Mouse (Mus musculus) cerebellum, adult 11-12 months (tissue): ENCODE data around the gene Lamb1.

Source experiments
- DNase-seq: peaks from one replicate; pipeline ENCODE4 v3.0.0; 2022

Lamb1 gene

DNA sequence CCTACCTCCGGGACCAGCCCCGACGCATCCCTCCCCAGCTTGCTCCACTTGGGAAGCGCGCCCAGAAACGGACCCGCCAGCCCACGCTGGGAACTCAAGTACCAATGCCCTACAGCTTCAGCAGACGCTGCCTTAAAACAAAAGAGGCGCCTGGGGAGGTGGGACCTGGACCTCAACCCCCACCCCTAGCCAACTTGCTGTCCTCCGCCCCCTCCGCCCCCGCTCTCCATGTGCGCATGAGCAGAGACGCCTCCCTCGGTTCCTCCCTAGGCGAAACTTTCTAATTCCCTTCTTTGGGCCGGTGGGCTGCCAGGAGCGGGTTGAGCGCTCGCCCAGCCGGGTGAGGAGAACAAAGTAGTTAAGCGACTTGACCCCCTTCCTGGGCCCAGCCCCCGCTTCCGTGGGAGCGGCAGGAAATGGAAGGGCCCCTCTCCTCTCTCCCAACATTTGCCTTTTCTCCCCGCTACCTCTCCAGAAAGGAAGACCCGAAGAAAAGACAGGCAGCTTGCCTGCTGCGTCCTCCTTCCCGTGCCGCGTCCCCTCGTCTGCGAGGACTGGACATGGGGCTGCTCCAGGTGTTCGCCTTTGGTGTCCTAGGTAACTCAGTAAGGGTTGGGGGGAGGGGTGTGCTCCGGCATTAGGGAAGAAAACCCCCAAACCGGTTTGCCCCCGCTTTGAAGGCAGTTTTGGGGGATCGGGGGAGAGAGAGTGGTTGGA lies at the start of gene Lamb1:
Gene Lamb1, plus strand, starts transcription at position 230 of the 717 bp plus-strand sequence.
- no peak for DNase-seq

DNA sequence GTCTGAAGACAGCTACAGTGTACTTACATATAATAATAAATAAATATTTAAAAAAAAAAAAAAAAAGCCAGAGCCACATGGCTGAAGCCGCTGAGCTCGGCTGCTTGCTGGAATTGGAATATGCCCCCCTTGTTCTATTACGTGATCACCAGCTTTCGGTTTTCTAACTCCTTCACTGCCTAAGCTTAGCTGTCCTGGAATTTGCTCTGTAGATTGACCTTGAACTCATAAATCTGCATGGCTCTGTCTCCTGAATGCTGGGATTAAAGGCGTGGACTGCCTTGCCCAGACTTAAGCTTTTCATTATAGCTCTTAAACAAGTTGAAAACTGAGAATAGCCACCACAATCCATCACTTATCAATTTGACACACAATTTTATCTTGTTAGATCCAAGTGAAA lies 47.8 kb upstream of the Lamb1 start:
- DNase-seq, result no peak

DNA sequence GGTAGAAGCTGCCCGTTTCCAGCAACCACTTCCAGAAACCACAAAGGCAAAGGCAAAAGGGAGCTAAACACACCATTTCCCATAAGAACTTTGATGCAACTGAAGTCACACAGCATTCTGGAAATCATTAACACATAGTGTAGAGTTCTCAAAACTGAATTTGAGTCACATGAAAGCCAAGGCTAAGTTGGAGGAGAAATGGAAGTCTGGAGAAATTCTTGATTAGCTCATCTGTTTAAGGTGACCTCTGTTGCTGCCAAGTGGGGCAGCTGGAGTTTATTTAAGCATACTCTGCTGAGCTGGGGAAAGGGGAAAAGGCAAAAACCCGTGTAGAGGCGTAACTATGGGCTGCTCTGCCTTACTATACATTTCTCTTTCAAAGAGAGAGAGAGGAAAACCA lies 46.3 kb upstream of the Lamb1 start:
- no peak for DNase-seq

DNA sequence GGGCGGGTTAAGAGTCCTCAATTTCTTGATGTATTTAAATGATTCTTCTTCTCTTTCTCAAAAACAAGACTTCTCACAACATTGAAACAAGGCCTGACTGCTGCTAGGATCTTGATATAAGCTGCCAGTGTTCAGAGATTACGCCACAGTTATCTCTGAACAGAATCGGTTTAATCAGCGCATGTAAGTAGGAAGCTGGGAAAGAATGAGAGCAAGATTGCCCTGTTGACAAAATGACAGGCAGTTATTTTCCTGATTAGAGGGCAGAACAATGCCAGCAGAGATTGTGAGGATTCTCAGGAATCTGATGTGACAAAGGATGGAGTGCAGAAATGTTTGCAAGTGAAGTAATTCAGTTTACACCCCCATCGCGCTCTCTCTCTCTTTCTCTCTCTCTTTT lies 43.5 kb upstream of the Lamb1 start:
- DNase-seq, result no peak

DNA sequence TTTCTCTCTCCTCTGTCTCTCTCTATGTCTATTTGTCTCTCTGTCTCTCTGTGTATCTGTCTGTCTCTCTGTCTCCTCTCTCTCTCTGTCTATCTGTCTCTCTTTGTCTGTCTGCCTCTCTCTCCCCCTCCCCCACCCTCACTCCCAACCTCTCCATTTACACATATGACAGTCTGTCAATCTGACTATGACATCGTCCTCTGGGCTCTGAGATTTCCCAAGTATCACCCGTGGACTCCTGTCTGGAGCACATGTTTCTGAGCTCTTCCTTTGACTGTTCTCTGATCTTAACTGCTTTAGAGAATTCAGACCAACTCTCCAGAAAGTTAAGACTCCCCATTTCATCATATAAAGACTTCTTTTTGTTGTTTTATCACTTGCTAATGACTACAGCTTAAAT lies 42.8 kb upstream of the Lamb1 start:
- DNase-seq, result no peak

DNA sequence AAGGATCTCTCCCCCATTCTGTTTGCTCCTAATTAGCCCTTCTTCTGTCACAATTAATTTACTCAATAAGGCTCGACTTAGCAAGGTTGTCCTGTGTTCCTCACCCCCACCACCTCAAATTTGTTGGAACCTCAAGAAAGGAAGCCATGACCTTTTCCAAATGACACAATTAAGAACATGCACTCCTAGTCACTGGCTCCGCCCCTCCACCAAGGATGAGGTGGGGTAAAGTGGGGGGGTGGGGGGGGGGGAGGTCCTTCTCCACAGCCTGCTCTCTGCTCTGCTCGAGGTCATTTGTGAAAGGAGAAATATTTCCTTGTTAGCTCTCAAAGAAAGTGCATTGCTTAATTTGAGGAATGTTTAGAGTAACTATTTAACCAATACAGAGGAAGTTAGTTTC lies 42.3 kb upstream of the Lamb1 start:
- DNase-seq, result no peak

DNA sequence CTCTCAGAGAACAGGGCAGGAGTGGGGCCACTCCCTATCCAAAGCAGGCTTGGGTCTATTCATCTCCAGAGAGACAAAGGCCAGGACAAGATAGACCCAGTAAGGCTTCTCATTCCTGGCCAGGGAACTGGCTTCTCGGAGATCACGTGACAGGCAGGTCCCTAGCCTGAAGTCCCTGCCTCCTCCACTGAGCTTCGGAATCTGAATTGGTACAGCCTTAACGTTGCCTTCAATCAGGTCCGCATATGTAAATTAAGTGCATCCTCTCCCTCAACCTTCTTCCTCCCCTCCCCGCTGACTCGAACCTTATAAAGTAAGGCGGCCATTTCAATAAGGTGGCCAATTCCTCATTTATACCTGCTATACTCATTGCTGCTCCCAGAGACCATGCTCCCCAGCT lies 39.6 kb upstream of the Lamb1 start:
- no peak for DNase-seq

DNA sequence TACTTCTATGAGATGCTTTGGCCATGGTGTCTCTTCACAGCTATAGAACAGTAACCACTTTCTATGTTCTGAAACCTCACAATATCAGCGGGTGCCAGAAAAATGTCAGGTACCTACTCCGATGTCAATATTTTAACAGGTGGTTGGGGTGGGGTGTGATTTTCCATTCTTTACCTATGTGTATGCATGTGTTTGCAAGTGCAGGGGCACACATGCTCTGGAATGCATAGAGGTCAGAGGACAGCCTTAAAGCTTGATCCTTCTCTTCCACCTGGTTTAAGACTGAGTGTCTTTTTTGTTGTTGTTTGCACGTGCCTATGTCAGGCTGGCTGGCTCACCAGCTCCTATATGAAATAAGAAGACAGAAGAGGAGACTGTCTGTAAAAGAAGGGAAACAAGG lies 37.9 kb upstream of the Lamb1 start:
- DNase-seq, result no peak

DNA sequence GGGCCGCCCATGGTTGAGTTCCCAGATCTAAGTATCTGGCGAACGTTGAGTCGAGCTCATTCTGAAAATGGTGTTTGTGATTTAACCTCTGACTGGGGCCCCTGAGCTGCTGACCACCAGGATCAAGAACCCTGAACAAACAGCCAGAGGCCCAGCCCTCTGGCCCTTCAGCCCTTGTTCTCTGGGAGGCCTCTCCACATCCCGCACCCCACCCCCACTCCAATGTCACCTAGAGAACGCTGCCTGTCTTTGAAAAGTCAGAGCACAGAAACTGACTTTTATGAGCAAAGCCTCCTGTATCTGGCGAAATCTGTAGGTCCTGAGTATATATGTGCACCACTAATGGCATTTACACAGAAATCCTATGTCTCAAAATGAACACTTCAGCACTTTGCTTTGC lies 36.2 kb upstream of the Lamb1 start:
- DNase-seq, result no peak

DNA sequence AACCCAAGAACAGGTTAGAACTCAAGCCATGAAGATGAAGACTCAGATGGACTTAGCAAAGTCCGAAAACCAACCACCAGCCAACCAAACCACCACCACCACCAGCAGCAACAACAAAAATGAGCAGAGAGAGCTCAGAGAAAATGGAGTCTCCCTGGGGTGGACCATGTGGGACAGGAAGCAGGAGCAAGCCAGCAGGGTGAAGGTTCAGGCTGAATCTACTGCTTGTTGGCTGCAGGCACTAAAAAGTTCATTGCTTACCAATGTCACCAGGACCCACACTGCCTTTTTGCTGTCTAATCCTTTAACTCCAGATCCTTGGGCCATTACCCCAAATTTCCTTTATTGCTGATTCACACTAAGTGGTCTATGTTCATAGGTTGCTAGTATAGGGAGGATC lies 32.4 kb upstream of the Lamb1 start:
- DNase-seq, result no peak

DNA sequence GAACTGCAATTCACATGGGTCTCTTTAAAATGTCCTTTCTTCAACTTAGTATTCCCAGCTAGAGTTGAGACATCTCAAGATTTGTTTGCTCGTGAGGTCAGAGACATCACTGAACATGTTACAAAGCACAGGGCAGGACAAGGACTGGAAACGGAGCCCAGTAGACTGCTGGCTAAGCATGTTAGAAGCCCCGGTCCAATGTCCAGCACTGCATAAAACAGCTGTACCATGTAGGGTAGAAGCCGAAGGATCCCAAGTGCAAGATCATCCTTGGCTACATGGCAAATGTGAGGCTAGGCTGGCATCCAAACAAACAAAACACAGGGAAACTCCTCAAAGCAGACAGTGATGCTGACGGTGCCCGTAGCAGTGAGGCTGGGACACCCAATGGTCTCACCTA lies 30.0 kb upstream of the Lamb1 start:
- no peak for DNase-seq

DNA sequence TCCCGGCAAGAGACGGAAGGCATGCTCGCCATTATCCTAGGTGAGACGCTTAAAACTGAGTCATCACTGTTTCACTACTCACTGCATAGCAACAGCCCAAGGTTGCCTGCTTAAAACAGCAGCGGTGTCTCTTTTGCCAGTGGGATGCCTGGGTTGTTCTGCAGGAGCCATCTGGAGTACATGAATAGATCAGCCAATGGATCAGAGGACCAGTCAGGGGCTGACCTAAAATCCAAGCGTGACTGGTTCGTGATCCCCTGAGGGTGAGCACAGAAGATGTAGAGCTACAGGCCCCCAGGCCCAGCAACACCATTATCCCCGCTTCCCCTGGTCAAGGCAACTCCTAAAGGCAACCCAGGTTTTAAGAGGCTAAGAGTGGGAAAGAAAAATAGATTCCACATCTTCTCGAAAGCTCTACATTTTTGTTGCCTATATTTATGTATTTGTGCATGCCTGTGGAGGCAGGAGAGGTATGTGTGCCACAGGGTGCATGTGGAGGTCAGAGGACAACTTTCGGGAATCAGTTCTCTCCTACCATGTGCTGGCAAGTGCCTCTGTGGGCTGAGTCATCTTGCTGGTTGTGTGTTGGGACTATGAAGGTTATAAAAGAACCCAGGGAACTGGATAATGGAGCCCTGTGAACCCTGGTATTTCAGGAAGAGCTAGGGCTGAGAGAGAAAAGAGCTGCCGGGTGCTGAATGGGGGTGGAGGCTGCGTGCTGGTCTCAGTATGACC lies 28.0 kb upstream of the Lamb1 start:
- peak; percentile 14 for DNase-seq

DNA sequence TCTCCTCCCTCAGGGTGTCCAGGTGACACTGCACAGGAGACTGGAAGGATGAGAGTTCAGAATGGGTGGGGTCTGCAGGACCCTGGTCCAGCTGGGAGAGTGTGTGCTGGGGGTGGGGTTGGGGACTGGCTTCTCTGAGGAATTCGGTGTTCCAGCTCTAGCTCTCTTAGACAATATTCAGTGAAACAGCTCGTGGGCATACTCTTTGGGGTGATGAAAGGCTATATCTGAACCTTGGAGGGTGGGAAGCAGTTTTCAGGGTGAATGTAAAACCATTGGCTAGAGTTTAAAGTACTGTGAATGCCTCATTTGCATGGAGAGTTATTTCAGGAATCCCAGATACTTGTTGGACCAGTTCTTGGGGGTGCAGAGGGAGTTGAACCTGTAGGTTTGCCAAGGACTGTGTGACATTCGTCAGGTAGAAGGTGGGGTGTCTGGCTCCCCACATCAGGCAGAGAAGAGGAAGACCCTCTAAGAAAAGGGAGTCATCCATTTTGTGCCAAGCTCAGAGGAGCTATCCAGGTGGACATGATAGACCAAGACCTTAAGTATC lies 25.9 kb upstream of the Lamb1 start:
- DNase-seq, result no peak

DNA sequence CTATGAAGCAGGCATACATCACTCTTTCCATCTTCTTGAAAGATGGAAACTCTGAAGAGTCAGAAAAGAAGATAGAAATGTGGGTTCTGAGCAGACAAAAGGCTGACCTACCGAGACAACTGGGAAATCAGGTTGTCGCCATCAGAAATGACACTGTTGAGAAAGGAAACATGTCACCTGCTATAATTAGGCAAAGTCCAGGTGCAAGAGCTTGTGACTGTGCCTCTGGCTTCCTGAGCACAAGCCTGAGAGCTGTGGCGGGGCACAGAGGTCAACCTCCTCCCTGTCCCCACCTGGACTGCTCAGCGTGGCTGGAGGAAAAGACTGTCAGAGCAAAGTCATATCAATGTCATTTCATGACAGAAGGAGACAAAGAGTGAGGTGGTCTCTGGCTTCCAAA lies 25.2 kb upstream of the Lamb1 start:
- DNase-seq, result peak; percentile 7

DNA sequence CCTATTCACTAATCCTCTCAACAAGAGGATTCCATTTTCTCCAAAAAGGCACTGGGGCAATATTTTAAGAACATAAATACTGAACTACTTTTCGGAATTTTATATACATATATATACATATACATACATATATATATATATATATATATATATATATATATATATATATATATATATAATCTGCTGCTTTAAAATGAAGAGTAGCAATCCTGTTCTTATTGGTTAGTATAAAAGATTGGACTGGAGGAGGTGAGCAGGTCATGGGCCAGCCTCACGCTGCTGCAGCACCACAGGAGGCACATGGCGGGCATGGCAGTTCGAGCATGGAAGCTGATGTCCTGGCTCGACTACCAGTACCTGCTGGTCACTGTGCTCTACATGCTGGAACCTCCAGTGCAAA lies 24.6 kb upstream of the Lamb1 start, which contains the start of gene Gm6993:
Gene Gm6993, plus strand, starts transcription at position 301 of the 400 bp plus-strand sequence.
- DNase-seq, result no peak

DNA sequence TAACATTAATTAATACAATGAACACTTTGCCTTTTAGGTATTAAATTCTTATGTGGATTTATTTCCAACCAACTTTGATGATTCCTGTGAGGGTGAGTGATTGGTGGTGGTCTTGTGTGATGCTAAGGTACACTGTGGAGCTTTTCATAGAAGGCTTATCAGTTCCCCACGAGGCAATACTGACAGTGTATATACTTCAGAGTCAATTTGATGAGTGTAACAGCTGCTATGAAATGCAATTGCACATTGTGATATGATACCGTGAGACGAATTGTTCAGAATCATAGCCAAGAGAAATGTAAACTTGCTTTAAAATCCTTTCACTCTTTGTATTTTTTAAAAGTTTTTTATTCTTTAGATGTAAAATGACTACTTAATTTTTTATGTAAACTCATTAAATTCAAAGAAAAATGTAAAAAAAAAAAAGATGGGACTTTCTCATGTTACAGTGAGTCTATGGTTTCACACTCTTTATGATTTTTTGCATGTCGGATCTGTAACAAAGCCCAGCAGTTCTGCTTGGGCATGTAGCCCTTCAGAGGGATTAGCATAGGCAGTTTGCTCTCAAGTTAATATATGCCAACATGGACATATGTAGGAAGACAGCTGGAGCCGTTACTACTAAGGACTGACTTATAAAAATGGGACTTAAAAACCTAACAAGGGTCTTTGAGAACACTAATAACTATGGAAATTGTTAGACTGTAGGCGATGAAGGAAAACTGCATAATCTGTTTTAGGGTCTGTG lies 23.3 kb upstream of the Lamb1 start:
- DNase-seq, result no peak

DNA sequence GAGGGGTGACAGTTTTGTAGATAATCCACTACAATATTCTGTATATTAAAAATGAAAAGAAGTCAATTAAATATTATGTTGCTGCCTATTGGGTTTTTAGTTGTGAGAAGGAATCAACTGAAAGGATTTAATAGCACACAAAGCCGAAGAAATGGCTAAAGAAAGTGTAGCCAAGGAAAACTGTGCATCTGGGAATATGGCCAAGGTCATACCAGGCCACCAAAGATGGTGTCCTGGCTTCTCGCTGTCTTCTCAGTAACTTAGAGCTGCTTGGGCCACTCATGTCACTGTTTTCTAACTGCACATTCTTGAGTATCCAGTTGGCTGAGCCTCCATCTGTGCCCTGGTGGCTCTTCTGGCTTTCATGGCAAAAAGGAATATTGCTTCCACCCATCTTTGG lies 21.0 kb upstream of the Lamb1 start:
- no peak for DNase-seq

DNA sequence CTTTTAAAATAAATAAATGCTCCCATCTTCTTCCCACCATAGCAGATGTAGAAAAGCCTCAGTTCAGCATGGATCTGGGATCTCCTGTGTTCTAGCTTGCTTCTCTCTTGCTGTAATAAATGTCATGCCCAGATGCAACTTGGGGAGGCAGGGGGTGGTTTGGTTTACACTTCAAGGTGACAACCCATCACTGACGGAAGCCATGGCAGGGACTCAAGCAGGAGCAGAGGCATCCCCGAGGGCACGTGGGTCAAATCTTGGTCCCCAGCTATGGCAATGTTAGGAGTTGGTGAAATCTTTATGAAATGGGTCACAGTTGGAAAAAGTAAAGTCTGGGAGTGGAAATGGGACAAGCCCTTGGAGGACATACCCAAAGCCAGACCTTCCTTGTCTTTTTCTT lies 20.3 kb upstream of the Lamb1 start:
- no peak for DNase-seq

DNA sequence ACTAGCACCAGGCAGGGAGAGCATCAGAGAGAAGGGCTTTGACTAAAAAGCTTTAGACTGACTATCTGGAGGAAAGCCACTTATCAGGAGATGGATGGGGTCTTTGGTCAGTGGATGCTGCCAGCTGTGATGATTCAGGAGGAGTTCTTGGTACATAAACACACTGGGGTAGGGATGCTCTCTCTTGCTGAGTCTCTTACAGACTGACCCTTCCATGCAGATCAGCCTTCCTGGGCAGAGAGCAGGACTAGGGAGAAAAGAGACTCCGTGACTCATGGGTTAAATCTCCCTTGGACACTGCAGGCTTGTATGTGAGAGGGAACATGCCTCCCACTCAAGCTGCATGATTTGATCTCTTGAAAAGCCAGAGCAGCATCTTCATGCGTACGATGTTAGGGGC lies 18.9 kb upstream of the Lamb1 start:
- no peak for DNase-seq

DNA sequence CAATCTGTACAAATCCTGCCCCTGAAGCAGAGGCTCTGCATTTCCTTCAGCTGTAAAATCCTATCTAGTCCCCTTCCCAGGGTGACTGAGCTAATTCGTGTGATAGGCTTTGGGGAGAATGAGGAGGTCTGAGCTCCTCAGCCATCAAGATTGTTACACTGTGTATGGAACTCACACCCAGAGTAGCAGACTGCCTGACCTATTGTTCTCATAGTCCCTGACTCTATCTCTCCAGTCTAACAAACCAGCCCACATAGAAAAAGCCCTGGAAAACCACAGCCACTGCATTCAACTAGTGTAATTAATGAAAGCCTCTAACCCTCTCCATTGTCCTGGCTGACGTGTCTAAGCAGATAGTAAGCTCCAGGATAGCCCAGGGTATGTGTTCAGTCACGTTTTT lies 18.4 kb upstream of the Lamb1 start:
- DNase-seq, result no peak

DNA sequence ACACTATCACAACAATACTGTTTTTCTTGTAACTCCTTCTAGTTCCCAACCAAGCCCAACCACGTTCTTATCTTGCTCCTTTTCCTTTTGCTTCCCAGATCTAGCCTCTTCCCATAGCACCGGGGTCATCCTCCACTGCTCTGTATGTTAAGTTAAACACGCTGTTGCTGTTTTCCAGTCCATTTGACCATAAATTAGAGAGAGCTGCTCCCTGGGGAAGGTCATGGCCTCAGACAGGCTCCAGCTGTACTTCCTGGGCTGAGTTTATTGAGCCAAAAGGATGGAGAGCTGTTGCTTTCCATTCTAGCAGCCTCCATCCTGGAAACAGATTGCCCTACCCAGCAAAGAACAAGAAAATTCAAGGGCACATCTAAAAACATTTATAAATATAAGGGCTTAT lies 16.9 kb upstream of the Lamb1 start:
- no peak for DNase-seq

DNA sequence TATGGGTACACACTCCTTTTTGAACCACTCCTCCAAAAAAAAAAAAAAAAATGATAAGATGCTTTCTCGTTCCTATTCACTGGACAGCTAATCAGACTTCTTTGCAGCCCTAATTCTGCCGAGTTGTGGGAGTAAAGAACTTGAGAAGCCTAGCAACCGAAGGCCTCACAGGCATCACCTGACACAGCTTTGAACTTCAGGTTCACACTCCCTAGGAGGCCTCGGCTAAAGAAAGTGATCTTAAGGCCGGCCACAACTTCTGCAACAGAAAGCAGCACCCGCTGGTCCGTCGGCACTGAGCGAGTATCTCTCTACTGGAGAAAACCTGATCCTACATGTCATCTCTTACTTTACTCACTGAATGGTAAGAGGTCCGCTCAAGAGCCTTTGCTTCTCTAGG lies 16.4 kb upstream of the Lamb1 start:
- no peak for DNase-seq

DNA sequence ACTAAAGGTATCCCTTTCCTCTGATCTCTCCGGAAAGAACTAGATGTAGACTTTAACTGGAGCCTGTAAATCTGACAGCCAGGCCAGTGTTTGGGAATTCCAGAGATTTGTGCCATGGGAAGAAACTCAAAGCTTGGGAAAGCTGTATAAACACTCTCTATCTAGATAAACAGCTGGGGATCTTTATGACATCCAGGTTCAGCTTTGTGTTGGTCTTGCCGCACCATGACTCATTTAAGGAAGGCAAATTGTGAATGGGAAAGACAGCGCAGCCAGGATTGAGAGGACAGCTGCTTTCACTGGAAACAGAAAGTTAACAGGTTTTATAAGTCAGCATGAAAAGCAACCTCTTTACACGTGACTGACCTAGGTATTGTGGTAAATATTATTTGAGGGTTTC lies 12.8 kb upstream of the Lamb1 start:
- no peak for DNase-seq

DNA sequence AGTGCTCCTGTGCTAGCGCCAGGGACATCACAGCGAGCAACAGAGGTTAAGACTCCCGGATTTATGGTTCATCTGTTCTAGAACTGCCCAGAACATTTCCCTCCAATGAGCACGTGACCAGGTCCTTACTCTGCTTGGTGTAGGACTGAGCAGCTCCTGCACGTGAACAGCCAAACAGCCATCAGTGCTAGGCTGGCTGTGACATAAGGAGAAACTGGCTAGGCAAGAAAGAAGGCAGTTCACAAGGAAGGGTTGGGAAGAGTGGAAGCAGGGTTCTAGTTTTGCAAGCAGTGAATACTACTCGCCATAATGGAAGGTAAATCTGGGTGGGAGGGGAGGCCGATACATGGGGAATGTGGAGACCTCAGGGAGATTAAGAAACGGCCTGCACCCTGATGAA lies 10.1 kb upstream of the Lamb1 start:
- no peak for DNase-seq
